Mouse (Mus musculus) kidney, adult 8-10 months (tissue): ENCODE results near the gene Dnajc14.
"Not testable (repeated sequence)": the region's sequence is repeated elsewhere in the genome, so short reads cannot be mapped to it uniquely, and the experiment has no call there.

ENCODE experiments used
- DNase-seq, 2 experiments: peaks; one replicate each; pipeline ENCODE4 v3.0.0; 2022

The Dnajc14 gene

DNA sequence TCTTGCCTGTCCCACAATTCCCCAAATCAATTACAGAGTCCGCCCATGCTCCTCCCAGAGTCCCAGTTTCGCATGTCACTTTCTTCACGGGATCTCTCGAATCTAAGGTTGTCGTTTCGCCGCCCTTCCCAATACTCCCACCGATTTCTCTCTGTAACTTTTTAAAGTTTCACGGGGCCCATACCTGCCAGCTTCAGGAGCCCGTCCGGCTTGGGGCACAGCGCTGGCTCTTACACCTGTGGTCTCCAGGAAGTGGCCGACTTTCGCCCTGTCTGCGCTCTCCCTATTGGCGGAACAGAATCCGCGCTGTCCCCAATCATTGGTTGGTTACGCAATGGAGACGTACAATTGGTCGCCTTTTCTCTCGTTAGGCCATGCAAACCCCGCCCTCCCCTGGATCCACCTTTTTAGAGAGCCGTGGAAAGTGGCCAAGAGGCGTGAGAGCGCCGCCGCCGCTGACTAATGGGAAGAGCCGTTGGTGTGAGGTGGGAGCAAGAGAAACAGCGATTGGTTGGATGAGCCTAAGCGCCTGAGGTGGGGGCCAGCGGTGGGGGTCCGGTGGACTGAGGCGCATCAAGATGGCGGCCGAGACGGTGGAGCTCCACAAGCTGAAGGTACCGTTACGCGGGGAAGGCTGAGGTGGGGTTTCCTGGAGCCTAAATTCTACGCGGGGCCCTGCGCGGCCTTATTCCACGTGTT lies 17.6 kb downstream of the Dnajc14 start, which contains the start of gene Ormdl2:
Gene Ormdl2, minus strand, starts transcription at position 288 of the 699 bp plus-strand sequence.
- DNase-seq = peak; percentile 99

DNA sequence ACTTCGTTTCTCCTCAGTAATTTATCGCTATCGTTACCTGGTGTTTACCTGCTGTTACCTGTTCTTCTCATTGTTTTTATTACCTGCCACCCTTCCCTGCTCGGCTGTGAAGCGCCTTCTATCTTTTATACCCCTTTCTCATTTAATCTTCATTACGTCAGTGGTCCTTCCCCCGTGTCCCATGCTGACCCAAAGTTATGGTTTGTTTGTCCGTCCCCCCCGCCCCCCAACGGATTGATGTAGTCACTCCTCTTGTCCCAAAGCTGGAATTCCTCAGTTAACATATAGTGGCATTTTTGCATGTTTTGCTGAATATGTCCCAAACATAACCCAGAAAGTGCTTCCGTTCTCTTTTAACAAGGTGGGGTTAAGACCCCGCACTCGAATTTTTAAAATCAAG lies 18.3 kb downstream of the Dnajc14 start:
- DNase-seq = no peak

DNA sequence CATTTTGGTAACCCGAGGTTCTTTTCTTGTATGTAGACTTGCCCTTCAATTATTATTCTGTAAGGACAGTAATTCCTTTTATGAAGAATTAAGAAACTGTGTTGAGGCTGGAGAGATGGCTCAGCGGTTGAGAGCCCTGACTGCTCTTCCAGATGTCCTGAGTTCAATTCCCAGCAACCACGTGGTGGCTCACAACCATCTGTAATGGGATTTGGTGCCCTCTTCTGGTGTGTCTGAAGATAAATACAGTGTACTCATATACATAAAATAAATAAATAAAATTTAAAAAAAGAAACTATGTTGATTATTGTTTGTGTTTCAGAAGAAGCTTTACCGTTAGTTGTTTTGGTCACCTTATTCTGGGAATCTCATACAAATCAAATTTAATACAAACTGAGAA lies 19.2 kb downstream of the Dnajc14 start:
- DNase-seq = not testable (repeated sequence)

DNA sequence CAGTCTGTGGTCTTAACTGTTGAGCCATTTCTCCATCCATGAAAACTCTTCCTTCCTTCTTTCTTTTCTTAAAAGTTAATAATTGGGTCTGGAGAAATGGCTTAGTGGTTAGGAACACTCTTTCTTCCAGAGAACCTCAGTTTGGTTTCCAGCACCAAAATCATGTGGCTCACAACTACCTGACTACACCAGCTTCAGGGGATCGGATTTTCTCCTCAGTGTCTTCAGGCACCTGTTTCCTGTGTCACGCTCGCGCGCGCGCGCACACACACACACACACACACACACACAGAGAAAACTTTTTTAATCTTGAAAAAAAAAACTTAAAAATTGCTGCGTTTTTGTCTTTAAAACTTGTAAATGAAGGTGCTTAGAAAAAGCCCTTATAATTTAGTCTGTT lies 20.0 kb downstream of the Dnajc14 start:
- DNase-seq = no peak

DNA sequence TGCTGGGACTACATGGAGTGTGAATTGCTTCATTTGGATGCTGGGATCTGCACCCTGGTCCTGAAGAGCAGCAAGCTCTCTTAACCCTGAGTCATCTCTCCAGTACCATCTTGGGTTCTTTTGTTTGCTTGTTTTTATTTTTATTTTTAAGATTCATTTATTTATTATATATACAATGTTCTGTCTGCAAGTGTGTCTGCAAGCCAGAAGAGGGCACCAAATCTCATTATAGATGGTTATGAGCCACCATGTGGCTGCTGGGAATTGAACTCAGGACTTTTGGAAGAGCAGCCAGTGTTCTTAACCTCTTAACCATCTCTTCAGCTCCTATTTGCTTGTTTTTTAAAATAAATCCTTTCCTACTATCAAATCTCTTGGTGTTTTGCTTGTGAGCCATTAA lies 33.5 kb downstream of the Dnajc14 start:
- no peak for DNase-seq

DNA sequence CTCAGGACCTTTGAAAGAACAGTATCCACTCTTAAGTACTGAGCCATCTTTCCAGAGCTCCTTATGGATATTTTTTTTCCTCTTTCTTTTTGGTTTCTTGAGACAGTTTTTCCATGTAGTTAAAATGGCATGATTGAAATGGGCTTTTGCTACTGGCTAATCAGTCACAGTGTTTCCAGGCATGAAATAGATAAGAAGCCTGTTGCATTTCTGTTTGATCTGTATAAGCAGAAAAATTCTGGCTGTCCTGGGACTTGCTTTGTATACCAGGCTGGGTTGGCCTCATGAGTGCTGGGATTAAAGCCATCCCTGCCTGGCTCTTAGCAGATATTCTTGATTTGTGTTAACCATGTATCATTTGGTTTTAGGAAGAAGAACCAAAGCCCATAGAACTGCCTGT lies 35.6 kb downstream of the Dnajc14 start:
- DNase-seq = no peak

DNA sequence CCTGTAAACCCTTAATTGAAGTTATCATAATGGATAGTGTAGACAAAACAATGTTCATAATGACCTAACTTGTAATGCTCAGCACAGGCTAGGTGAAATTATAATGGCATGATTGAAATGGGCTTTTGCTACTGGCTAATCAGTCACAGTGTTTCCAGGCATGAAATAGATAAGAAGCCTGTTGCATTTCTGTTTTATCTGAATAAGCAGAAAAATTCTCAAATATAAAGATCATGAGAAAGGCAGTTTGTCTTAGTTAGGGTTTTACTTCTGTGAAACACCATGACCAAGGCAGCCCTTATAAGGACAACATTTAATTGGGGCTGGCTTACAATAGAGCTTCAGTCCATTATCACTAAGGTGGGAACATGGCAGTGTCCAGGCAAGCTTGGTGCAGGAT lies 36.8 kb downstream of the Dnajc14 start:
- DNase-seq = no peak

DNA sequence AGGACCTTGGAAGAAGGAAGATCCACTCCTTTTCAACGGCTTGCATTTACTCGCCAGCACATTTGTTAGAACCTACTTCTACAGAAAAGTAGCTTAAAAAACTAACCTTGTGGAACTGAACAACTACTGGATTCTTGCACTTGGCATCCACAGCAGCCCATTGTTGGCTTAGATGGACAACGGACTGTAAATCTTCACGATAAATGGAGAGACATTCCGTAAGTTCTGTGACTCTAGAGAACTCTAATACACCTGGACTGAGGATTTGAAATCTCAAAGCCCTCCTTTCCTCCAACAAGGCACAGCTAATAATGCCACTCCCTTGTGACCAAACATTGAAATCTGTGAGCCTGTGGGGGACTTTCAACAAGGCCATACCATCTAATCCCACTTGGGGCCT lies 39.4 kb downstream of the Dnajc14 start:
- no peak for DNase-seq

DNA sequence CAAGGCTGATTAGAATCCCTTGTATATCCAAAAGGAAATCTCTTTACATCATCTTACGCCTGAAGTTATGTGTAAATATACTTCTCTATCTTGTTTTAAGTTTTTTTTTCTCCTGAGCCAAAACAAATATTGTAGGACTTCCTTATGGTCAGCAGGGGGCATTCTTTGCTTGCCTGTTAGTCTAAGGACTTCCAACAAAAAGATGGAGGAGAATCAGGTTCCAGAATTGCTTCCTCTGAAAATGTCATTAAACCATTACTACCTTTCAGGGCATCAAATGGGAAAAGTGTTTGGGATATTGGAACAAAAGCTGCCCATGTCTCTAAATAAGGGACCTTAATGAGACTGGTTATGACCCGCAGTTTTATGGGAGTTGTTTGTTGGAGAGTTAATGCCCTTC lies 41.7 kb downstream of the Dnajc14 start:
- DNase-seq = no peak

DNA sequence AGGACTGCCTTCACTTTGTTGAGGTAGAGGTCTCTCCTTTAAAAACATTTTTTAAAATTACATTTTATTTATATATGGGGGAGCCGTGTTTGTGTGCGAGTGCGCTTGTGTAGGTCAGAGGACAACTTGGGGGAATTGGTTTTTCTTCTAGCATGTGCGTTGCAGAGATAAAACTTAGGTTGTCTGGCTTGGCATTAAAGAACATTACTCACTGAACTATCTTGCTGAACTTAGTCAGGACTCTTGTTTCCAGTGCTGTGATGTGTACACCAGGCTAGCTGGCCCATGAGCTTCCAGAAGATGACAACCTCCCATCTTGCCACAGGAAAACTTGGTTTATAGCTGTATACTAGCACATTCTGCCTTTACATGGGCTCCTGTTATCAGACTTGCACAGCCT lies 42.8 kb downstream of the Dnajc14 start:
- DNase-seq = no peak

DNA sequence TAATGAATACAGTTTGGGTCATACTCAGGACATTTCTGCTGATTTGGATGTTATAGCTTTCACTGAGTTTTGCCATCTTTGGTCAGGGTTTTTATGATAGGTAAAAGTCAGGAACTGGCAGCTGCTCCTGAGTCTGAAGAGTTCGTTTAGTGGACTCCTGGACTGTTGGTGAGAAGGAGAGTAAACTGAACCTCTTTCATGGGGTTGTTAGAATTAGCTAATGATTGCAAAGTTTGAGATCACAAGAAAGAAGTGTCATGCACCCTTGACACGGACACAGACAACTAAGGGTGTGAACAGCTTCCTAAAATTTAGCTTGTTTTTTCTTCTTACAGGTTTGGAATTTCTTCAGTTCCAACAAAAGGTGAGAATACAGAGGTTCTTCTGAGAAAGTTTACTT lies 44.6 kb downstream of the Dnajc14 start:
- peak; percentile 5 to 19 for DNase-seq

DNA sequence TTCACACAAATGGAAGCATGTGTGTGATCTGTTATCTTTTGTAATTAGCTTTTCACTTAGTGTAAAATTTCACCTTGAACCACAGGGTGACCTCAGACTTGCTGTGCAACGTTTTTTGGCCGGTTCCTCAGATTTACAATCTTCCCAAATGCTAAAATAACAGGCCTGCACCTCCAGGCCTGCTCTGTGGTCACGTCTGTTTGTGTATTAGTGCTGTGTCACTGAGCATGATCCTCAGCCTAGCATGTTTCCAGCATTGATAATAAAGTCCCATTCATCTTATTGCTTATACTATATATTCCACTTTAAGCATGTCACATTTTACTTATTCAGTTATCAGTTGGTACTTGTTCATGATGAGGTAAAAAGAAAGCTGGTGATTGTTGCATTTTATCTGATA lies 46.5 kb downstream of the Dnajc14 start:
- no peak for DNase-seq

DNA sequence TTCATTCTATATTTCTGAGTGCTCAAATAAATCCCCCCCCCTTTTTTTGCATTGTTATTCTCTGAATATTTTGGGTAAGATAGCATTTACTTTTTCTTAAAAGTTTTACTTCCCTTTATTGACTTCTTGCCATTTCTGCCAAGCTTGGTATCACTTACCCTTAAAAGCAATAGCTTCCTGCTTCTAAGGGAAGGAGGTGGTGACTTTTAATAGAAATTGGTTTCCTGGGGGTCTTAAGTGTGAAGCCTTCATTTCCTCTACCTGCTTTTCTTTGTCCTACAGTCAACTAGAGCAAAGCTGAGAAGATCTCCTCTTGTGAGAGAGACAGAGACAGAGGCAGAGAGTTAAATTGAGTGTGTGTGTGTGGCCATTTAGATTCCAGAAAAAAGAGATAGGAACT lies 57.3 kb downstream of the Dnajc14 start:
- no peak for DNase-seq

DNA sequence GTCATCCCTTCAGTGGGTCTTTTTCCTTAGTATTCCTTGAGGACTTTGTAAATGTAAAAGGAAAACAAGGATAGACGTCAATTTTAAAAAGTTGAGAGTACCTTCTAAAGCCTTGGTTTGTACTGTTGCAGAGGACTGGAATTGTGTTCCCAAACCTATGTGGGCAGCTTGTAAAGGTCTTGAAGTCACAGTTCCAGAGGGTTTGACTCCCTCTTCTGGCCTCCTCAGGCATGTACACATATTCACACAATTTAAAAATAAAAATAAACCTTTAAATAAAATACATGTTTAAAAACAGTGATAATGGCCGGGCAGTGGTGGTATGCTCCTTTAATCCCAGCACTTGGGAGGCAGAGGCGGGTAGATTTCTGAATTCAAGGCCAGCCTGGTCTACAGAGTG lies 62.2 kb downstream of the Dnajc14 start:
- DNase-seq = no peak

DNA sequence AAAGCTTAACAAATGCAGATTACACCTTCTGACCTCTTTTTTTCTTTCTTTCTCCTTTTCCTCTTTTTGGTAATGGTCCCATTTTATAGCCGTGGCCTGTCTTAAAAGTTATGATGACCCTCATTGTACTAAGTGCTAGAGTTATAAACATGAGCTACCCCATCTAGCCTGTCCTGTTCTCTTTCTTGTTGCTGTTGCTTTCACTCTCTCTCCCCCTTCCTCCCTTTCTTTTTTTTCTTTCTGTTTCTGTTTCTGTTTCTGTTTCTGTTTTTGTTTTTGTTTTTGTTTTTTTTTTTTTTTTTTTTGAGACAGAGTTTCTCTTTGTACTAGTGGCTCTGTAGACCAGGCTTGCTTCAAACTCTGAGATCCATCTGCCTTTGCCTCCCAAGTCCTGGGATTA lies 62.7 kb downstream of the Dnajc14 start:
- DNase-seq = no peak
